Mouse (Mus musculus) thymus, adult 2 months (tissue): ENCODE measurements around the gene Eya2.

ENCODE experiments used
- CTCF ChIP-seq: fragments of 200-500 bp; IDR thresholded peaks from 2 replicates; pipeline ENCODE4 v1.5.1; 2012; ENCODE audit warnings: mild to moderate bottlenecking, control low read depth, low read length, moderate library complexity, borderline replicate concordance; ENCODE audit not compliant: control insufficient read depth, poor library complexity, insufficient read depth; ENCODE audit errors: extremely low read depth
- POLR2A ChIP-seq: fragments of 200-500 bp; IDR thresholded peaks from 2 replicates; pipeline ENCODE4 v1.6.1; 2012; ENCODE audit warnings: mild to moderate bottlenecking, low read length, control low read depth, moderate library complexity; ENCODE audit not compliant: control insufficient read depth, poor library complexity, insufficient read depth; ENCODE audit errors: extremely low read depth

DNA sequence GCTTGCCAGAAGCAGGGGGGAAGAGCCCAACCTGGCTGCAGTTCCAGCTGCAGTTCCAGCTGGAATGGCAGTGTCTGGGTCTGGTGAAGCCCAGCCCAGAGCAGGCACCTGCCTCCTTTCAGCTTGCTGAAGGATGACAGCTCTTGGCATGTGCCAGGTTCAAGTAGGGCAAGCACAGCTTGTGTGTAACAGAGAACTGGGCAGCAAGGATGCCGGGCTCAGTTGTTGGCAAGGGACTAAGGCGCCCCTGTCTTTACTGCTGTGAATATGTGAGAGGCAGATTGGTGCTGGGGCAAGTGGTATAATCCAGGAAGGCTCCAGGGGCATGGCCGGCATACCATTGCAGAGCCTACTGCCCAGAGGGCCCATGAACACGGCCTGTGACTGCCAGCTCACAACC is 11.3 kb upstream of the Eya2 start:
- TF ChIP-seq CTCF (no peak), POLR2A (no peak)
